Mouse (Mus musculus): ENCODE data around the gene Fntb. TPM values are rescaled to one million over a fixed set of nuclear protein-coding genes. Genes with fewer than 3 reads are reported as not detected.
A peak's percentile ranks its signal among the peaks of the same experiment; 100 is the strongest.

The Fntb gene
- polyA plus RNA-seq (2015; fragmentation: Nextera tagmentation; extraction: Ambion mirVana) = 41.7 and 47.8 TPM in 2 replicates

- H3K9ac ChIP-seq (ENCODE audit: low read depth, low read length) = peak within 1 kb of the TSS; percentile 73
- H3K4me1 ChIP-seq (ENCODE audit: control insufficient read depth, insufficient read depth, low read depth, low read length) = peaks cover 10% of the 10 kb centered on the region
- no peaks in the 10 kb centered on the region for H3K9me3 ChIP-seq (ENCODE audit: control insufficient read depth, low read length)
- peak within 1 kb of the TSS; percentile 64 for H3K4me2 ChIP-seq (ENCODE audit: low read length)
- WGBS = under 1% methylated on average over 31 of the region's 31 CpGs
- H3K36me3 ChIP-seq (ENCODE audit: control insufficient read depth, insufficient read depth, low read length) = no peaks in the 10 kb centered on the region
- H3K27ac ChIP-seq (ENCODE audit: low read depth, low read length) = peak within 1 kb of the TSS; percentile 87
- H3K27me3 ChIP-seq (replicated peaks; ENCODE audit: control insufficient read depth, insufficient read depth, low read length) = no peaks in the 10 kb centered on the region
- peak within 1 kb of the TSS; percentile 55 for H3K4me3 ChIP-seq (ENCODE audit: low read length)
- peak; percentile 97 for ATAC-seq
Observed at GRCm38 (mm10) chr12:76765354-76765851, at the start of gene Fntb, which contains the start of gene Churc1. TSS of gene Fntb (plus strand) at chr12:76765589. TSS of gene Churc1 (plus strand) at chr12:76765538.

DNA sequence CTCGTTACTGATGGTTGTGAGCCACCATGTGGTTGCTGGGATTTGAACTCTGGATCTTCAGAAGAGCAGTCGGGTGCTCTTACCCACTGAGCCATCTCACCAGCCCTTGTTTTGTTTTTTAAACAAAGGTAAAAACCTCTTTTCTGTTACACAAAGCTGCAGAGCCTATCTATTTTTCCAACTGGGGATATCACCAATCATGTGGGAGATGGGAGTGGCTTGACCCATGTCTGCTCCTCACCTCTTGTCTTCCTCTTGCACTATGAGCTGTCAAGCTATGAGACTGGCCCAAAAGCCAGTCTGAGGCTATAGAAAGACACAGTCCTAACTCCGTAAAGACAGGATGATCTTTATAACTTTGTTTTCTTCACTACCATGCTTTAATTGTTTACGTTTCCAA is 47.0 kb upstream of the Fntb start:
- no peak for ATAC-seq
- H3K4me3 ChIP-seq (ENCODE audit: low read length) = no peak overlapping the region
- no peaks in the 10 kb centered on the region for H3K4me1 ChIP-seq (ENCODE audit: control insufficient read depth, insufficient read depth, low read depth, low read length)
- H3K27ac ChIP-seq (ENCODE audit: low read depth, low read length) = no peak overlapping the region
- H3K36me3 ChIP-seq (ENCODE audit: control insufficient read depth, insufficient read depth, low read length) = no peaks in the 10 kb centered on the region
- H3K9ac ChIP-seq (ENCODE audit: low read depth, low read length) = no peak overlapping the region
- no peak overlapping the region for H3K4me2 ChIP-seq (ENCODE audit: low read length)
- H3K9me3 ChIP-seq (ENCODE audit: control insufficient read depth, low read length) = no peaks in the 10 kb centered on the region
- H3K27me3 ChIP-seq (replicated peaks; ENCODE audit: control insufficient read depth, insufficient read depth, low read length) = no peaks in the 10 kb centered on the region
- 81% methylated on average over 4 of the region's 4 CpGs for WGBS

DNA sequence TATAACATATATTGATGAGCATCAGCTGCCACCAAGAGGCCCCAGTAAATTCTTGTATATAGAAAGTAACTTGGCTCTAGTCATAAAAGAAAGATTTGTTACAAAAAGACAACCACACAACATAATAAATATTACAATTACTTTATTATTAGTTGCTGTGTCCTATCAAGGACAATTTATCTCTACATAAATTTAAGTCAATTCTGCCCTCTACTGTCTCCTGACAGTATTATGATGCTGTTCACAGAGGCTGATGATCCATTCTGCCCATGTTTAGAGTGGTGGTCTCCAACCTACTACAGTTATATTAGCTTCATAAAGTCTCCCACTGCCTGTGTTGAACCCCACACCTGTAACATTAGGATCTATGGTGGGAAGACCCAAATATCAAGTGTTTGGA is 44.8 kb upstream of the Fntb start:
- no peak for ATAC-seq
- Histone ChIP-seq H3K9ac (ENCODE audit: low read depth, low read length) (no peak overlapping the region), H3K36me3 (ENCODE audit: control insufficient read depth, insufficient read depth, low read length) (no peaks in the 10 kb centered on the region), H3K27ac (ENCODE audit: low read depth, low read length) (no peak overlapping the region), H3K27me3 (replicated peaks; ENCODE audit: control insufficient read depth, insufficient read depth, low read length) (no peaks in the 10 kb centered on the region), H3K4me3 (ENCODE audit: low read length) (no peak overlapping the region), H3K4me1 (ENCODE audit: control insufficient read depth, insufficient read depth, low read depth, low read length) (no peaks in the 10 kb centered on the region), H3K4me2 (ENCODE audit: low read length) (no peak overlapping the region), H3K9me3 (ENCODE audit: control insufficient read depth, low read length) (peaks cover 4% of the 10 kb centered on the region; the same call in 1 of the 2 replicates)

- no peak overlapping the region for H3K27ac ChIP-seq (ENCODE audit: low read depth, low read length)
- ATAC-seq = no peak
Observed at GRCm38 (mm10) chr12:76722026-76722425, 43.4 kb upstream of the Fntb start.

GRCm38 (mm10) chr12:76727955-76728354 is 37.4 kb upstream of the Fntb start:
- no peak overlapping the region for H3K27ac ChIP-seq (ENCODE audit: low read depth, low read length)
- no peaks in the 10 kb centered on the region for H3K36me3 ChIP-seq (ENCODE audit: control insufficient read depth, insufficient read depth, low read length)
- no peak overlapping the region for H3K4me2 ChIP-seq (ENCODE audit: low read length)
- H3K4me1 ChIP-seq (ENCODE audit: control insufficient read depth, insufficient read depth, low read depth, low read length) = no peaks in the 10 kb centered on the region
- 95% methylated on average over 4 of the region's 4 CpGs for WGBS
- H3K9ac ChIP-seq (ENCODE audit: low read depth, low read length) = no peak overlapping the region
- no peak overlapping the region for H3K4me3 ChIP-seq (ENCODE audit: low read length)
- no peaks in the 10 kb centered on the region for H3K27me3 ChIP-seq (replicated peaks; ENCODE audit: control insufficient read depth, insufficient read depth, low read length)
- no peak for ATAC-seq
- peaks cover 4% of the 10 kb centered on the region; the same call in 1 of the 2 replicates for H3K9me3 ChIP-seq (ENCODE audit: control insufficient read depth, low read length)

More at GRCm38 (mm10) chr12:76722026-76722425, 43.4 kb upstream of the Fntb start:
- 66% methylated on average over 3 of the region's 3 CpGs for WGBS
- H3K4me3 ChIP-seq (ENCODE audit: low read length) = no peak overlapping the region
- H3K9ac ChIP-seq (ENCODE audit: low read depth, low read length) = no peak overlapping the region
- H3K4me1 ChIP-seq (ENCODE audit: control insufficient read depth, insufficient read depth, low read depth, low read length) = no peaks in the 10 kb centered on the region
- H3K9me3 ChIP-seq (ENCODE audit: control insufficient read depth, low read length) = peaks cover 4% of the 10 kb centered on the region; the same call in 1 of the 2 replicates
- no peaks in the 10 kb centered on the region for H3K27me3 ChIP-seq (replicated peaks; ENCODE audit: control insufficient read depth, insufficient read depth, low read length)
- H3K4me2 ChIP-seq (ENCODE audit: low read length) = no peak overlapping the region
- H3K36me3 ChIP-seq (ENCODE audit: control insufficient read depth, insufficient read depth, low read length) = no peaks in the 10 kb centered on the region

GRCm38 (mm10) chr12:76750866-76751459 is 14.4 kb upstream of the Fntb start:
- H3K36me3 ChIP-seq (ENCODE audit: control insufficient read depth, insufficient read depth, low read length) = no peaks in the 10 kb centered on the region
- H3K4me2 ChIP-seq (ENCODE audit: low read length) = no peak overlapping the region
- no peak for ATAC-seq
- no peaks in the 10 kb centered on the region; the same call in 1 of the 2 replicates for H3K9me3 ChIP-seq (ENCODE audit: control insufficient read depth, low read length)
- WGBS = 78% methylated on average over 16 of the region's 16 CpGs
- no peak overlapping the region for H3K9ac ChIP-seq (ENCODE audit: low read depth, low read length)
- no peaks in the 10 kb centered on the region for H3K4me1 ChIP-seq (ENCODE audit: control insufficient read depth, insufficient read depth, low read depth, low read length)
- H3K4me3 ChIP-seq (ENCODE audit: low read length) = no peak overlapping the region
- H3K27ac ChIP-seq (ENCODE audit: low read depth, low read length) = no peak overlapping the region
- no peaks in the 10 kb centered on the region for H3K27me3 ChIP-seq (replicated peaks; ENCODE audit: control insufficient read depth, insufficient read depth, low read length)

GRCm38 (mm10) chr12:76752652-76753318 is 12.6 kb upstream of the Fntb start:
- no peaks in the 10 kb centered on the region for H3K36me3 ChIP-seq (ENCODE audit: control insufficient read depth, insufficient read depth, low read length)
- H3K27me3 ChIP-seq (replicated peaks; ENCODE audit: control insufficient read depth, insufficient read depth, low read length) = no peaks in the 10 kb centered on the region
- no peak overlapping the region for H3K27ac ChIP-seq (ENCODE audit: low read depth, low read length)
- no peaks in the 10 kb centered on the region; the same call in 1 of the 2 replicates for H3K9me3 ChIP-seq (ENCODE audit: control insufficient read depth, low read length)
- no peak overlapping the region for H3K4me2 ChIP-seq (ENCODE audit: low read length)
- 45% methylated on average over 14 of the region's 14 CpGs for WGBS
- no peak overlapping the region for H3K4me3 ChIP-seq (ENCODE audit: low read length)
- ATAC-seq = no peak
- H3K4me1 ChIP-seq (ENCODE audit: control insufficient read depth, insufficient read depth, low read depth, low read length) = no peaks in the 10 kb centered on the region
- H3K9ac ChIP-seq (ENCODE audit: low read depth, low read length) = no peak overlapping the region

DNA sequence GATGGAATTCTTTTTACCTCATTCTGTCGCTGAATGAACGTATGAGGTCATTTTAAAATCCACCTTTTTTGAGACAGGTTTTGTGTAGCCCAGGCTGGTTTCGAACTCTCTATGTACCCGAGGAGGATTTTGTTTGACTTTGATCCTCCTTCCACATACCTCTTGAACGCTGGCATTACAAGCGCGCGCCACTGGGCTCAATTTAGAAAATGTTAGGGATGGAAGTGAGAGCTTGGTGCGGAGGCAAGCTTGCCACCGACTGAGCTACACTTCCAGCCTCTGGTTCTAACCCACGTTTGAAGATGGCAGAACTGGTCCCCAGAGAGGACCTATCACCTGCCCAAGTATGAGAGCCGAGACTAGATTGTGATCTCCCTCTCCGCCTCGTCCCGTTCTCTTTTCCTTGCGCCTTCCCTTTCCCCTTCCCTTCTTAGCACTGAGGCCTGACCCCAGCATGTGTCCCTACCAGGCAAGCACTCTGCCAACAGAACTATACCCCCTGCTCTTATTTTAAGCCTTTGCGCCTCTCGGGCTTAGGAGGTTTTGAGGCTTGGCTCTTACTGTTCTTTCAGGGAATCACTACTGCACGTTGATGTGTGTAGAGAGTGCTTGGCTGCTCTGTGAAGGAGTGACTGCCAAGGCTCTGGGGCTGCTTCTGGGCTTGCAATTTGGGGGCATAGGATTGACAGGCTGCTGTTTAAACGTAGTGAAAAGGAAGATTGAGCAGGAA is 677 bp downstream of the Fntb start:
- Histone ChIP-seq H3K4me3 (ENCODE audit: low read length) (peak overlapping the region; percentile 55), H3K4me1 (ENCODE audit: control insufficient read depth, insufficient read depth, low read depth, low read length) (peaks cover 10% of the 10 kb centered on the region), H3K9ac (ENCODE audit: low read depth, low read length) (peak overlapping the region; percentile 73), H3K27me3 (replicated peaks; ENCODE audit: control insufficient read depth, insufficient read depth, low read length) (no peaks in the 10 kb centered on the region), H3K4me2 (ENCODE audit: low read length) (peak overlapping the region; percentile 64), H3K36me3 (ENCODE audit: control insufficient read depth, insufficient read depth, low read length) (no peaks in the 10 kb centered on the region), H3K27ac (ENCODE audit: low read depth, low read length) (peak overlapping the region; percentile 87), H3K9me3 (ENCODE audit: control insufficient read depth, low read length) (no peaks in the 10 kb centered on the region)
- WGBS = 31% methylated on average over 20 of the region's 20 CpGs
- ATAC-seq = peak; percentile 28

Data from hindbrain, embryonic 16.5 days (tissue).